Mouse (Mus musculus) layer of hippocampus, adult 2 months (tissue): ENCODE measurements around the gene Krt79. TPM values are rescaled to one million over a fixed set of nuclear protein-coding genes. Genes with fewer than 3 reads are reported as not detected.
A peak's percentile ranks its signal among the peaks of the same experiment; 100 is the strongest.

Experiments used
- DNase-seq, 2 experiments: peaks; one replicate each; pipeline ENCODE4 v3.0.0; 2022; ENCODE audit warnings: low spot score in 2 of 2
- H3K27ac ChIP-seq: fragments of 200-600 bp; 2 replicates; pipeline ENCODE4 v1.8.1; 2022
- H3K4me3 ChIP-seq: fragments of 200-600 bp; 2 replicates; pipeline ENCODE4 v1.8.1; 2022; ENCODE audit warnings: mild to moderate bottlenecking
- CTCF ChIP-seq: fragments of 200-600 bp; conservative IDR thresholded peaks from 2 replicates; pipeline ENCODE4 v1.8.1; 2022; ENCODE audit warnings: antibody characterized with exemption, mild to moderate bottlenecking, moderate library complexity
- microRNA-seq, 2 experiments: library from miRNA; unstranded; fragments of <30 nt; microRNA quantifications; one replicate each; pipeline ENCODE4 v1.2.0; 2021
- total RNA-seq, 2 experiments: library from RNA; stranded (reverse); gene quantifications; 2 replicates each; pipeline ENCODE4 v1.2.3; 2021

The Krt79 gene
- total RNA-seq, 2 experiments from 2014 or later = not detected

GRCm38 (mm10) chr15:101925041-101925440 is 15.1 kb downstream of the Krt79 start:
- Histone ChIP-seq H3K4me3 (no peak overlapping the region), H3K27ac (no peak overlapping the region)
- TF ChIP-seq CTCF = no peak
- DNase-seq = no peak

- no peak within 1 kb of the TSS for H3K4me3 ChIP-seq
- TF ChIP-seq CTCF = no peak
- no peak for DNase-seq
- H3K27ac ChIP-seq = no peak within 1 kb of the TSS
Observed at GRCm38 (mm10) chr15:101924635-101925034, 15.5 kb downstream of the Krt79 start, which contains the start of gene Krt4. TSS of gene Krt4 (minus strand) at chr15:101924735.

DNA sequence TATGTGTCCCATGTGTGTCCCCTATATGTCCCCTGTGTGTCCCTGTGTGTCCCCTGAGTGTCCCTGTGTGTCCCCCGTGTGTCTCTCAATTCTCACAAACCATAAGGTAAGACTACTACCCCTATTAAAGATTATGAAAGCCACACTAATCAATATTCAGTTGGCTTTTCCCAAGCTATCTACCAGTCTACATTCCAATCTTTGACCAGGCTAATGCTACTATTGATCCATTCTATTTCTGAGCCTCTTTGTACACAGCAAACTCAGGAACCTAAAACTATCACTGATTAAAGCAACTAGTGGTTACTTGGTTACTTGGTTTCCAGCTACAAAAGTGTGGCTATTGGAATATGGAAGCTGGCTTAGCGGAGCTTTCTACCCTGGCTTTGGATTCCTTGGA is 17.8 kb downstream of the Krt79 start:
- no peak for TF ChIP-seq CTCF
- H3K4me3 ChIP-seq = no peak overlapping the region
- no peak overlapping the region for H3K27ac ChIP-seq
- no peak for DNase-seq

GRCm38 (mm10) chr15:101916072-101916471 is 24.1 kb downstream of the Krt79 start:
- DNase-seq = no peak
- TF ChIP-seq CTCF = no peak
- Histone ChIP-seq H3K4me3 (no peak overlapping the region), H3K27ac (no peak overlapping the region)

- H3K27ac ChIP-seq = no peak overlapping the region
- DNase-seq = no peak
- H3K4me3 ChIP-seq = no peak overlapping the region
- TF ChIP-seq CTCF = no peak
Observed at GRCm38 (mm10) chr15:101904849-101905248, 35.3 kb downstream of the Krt79 start.

- TF ChIP-seq CTCF = peak; percentile 49
- DNase-seq = no peak
- no peak overlapping the region for H3K27ac ChIP-seq
- H3K4me3 ChIP-seq = no peak overlapping the region
Observed at GRCm38 (mm10) chr15:101902171-101903149, 37.7 kb downstream of the Krt79 start.

- DNase-seq = no peak
- Histone ChIP-seq H3K27ac (no peak overlapping the region), H3K4me3 (no peak overlapping the region)
- TF ChIP-seq CTCF = no peak
Observed at GRCm38 (mm10) chr15:101895216-101895615, 44.9 kb downstream of the Krt79 start.

DNA sequence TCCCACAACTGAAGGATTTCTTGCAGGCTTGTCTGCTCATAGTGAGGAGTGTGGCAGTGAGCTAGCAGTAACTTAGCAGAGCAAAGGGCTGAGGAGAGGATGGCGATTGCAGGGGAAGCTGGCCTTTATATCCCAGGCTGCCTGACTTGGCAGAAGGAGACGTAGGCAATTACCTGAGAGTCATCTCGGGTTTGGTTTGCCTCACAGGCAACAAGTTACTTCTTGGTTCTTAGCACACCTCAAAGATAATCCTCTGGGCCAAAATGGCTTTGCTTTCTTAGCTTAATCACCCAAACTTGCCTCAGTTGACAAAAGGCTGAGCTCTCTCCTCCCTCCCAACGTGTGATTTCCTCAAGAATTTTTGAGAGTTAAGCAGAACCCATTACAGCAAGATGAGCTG is 47.3 kb downstream of the Krt79 start, which contains the start of gene Krt76:
Gene Krt76, minus strand, starts transcription at position 101 of the 400 bp plus-strand sequence.
- H3K27ac ChIP-seq = no peak within 1 kb of the TSS
- DNase-seq = no peak
- no peak for TF ChIP-seq CTCF

GRCm38 (mm10) chr15:101879776-101880175 is 60.3 kb downstream of the Krt79 start:
- DNase-seq = no peak
- no peak for TF ChIP-seq CTCF
- no peak overlapping the region for H3K4me3 ChIP-seq
- H3K27ac ChIP-seq = no peak overlapping the region

More for the DNA sequence above, 47.3 kb downstream of the Krt79 start, which contains the start of gene Krt76:
- H3K4me3 ChIP-seq = no peak within 1 kb of the TSS

Small RNA genes lying within 50 kb of the gene (microRNA-seq; reads per million reads assigned to microRNA genes)
- 0 reads per million in 2 experiments for gene Gm44356

Other genes with a start within 250 kb of the Krt79 start
- not detected for gene Krt6a, start 246.0 kb downstream of the Krt79 start, total RNA-seq
- gene Krt5, start 227.4 kb downstream of the Krt79 start, total RNA-seq = under 1 TPM; 0.15 to 0.47 TPM
- gene Krt71, start 197.2 kb downstream of the Krt79 start, total RNA-seq = not detected
- gene Krt72, start 153.9 kb downstream of the Krt79 start, total RNA-seq = not detected
- gene Krt73, start 138.0 kb downstream of the Krt79 start, total RNA-seq = 1 to 10 TPM; 6.3 to 8.0 TPM
- gene Krt2, start 122.2 kb downstream of the Krt79 start, total RNA-seq = 1 to 10 TPM; 7.0 to 8.0 TPM
- gene Krt1, start 89.5 kb downstream of the Krt79 start, total RNA-seq = 1 to 10 TPM; 1.6 to 3.9 TPM
- 10 to 100 TPM; 13.3 to 16.2 TPM for gene Krt77, start 70.6 kb downstream of the Krt79 start, total RNA-seq
- gene Krt76, start 47.4 kb downstream of the Krt79 start, total RNA-seq = not detected
- not detected for gene Krt4, start 15.6 kb downstream of the Krt79 start, total RNA-seq
- not detected for gene Krt78, start 14.0 kb upstream of the Krt79 start, total RNA-seq
- gene Krt8, start 64.2 kb upstream of the Krt79 start, total RNA-seq = under 1 TPM in 1 of 2 experiments, not detected in 1; 0.26 TPM
- gene Krt18, start 87.9 kb upstream of the Krt79 start, total RNA-seq = under 1 TPM; 0.32 to 0.67 TPM
- 100 to 1,000 TPM; 196 to 199 TPM for gene Eif4b, start 133.4 kb upstream of the Krt79 start, total RNA-seq
- gene Tns2, start 160.1 kb upstream of the Krt79 start, total RNA-seq = 10 to 100 TPM; 18.4 to 25.0 TPM
- 100 to 1,000 TPM; 151 to 155 TPM for gene Spryd3, start 195.9 kb upstream of the Krt79 start, total RNA-seq
- gene Igfbp6, start 204.0 kb upstream of the Krt79 start, total RNA-seq = 1 to 10 TPM; 6.9 to 7.7 TPM
- gene Soat2, start 210.2 kb upstream of the Krt79 start, total RNA-seq = not detected